Mouse (Mus musculus) embryonic facial prominence, embryonic 11.5 days (tissue): ENCODE results near the gene Prkd2. TPM values are rescaled to one million over a fixed set of nuclear protein-coding genes. Genes with fewer than 3 reads are reported as not detected.

Experiments
- ATAC-seq: fragments of 200-750 bp; cut with Nextera tagmentation; replicated peaks from 2 replicates; pipeline ENCODE4 v1.8.0; 2017; ENCODE audit warnings: low read depth; ENCODE audit not compliant: insufficient number of reproducible peaks, low FRiP score, low TSS enrichment
- DNase-seq: peaks from one replicate; pipeline ENCODE4 v3.0.0-alpha.2; 2015; ENCODE audit warnings: low spot score
- H3K27ac ChIP-seq: fragments of 300-500 bp; sonication (generic); replicated peaks from 2 replicates; pipeline ENCODE4 v1.5.1; 2014; ENCODE audit warnings: mild to moderate bottlenecking, low read depth, low read length, control low read depth
- H3K27me3 ChIP-seq: fragments of 300-500 bp; sonication (generic); 2 replicates; pipeline ENCODE4 v1.6.1; 2014; ENCODE audit warnings: mild to moderate bottlenecking, low read length, moderate library complexity, mixed read lengths; ENCODE audit not compliant: control insufficient read depth, insufficient read depth
- H3K36me3 ChIP-seq: fragments of 300-500 bp; sonication (generic); replicated peaks from 2 replicates; pipeline ENCODE4 v1.6.1; 2014; ENCODE audit warnings: low read depth, mild to moderate bottlenecking, low read length, moderate library complexity, mixed read lengths; ENCODE audit not compliant: control insufficient read depth, insufficient read depth
- H3K4me1 ChIP-seq: fragments of 300-500 bp; sonication (generic); 2 replicates; pipeline ENCODE4 v1.6.1; 2014; ENCODE audit warnings: low read length, mixed read lengths; ENCODE audit not compliant: control insufficient read depth, insufficient read depth
- H3K4me2 ChIP-seq: fragments of 300-500 bp; sonication (generic); 2 replicates; pipeline ENCODE4 v1.6.1; 2014; ENCODE audit warnings: low read depth, mild to moderate bottlenecking, control low read depth, low read length, moderate library complexity
- H3K4me3 ChIP-seq: fragments of 300-500 bp; sonication (generic); 2 replicates; pipeline ENCODE4 v1.5.1; 2014; ENCODE audit warnings: low read depth, low read length, control low read depth
- H3K9ac ChIP-seq: fragments of 300-500 bp; sonication (generic); replicated peaks from 2 replicates; pipeline ENCODE4 v1.6.1; 2014; ENCODE audit warnings: mild to moderate bottlenecking, control low read depth, low read length
- H3K9me3 ChIP-seq: fragments of 300-500 bp; sonication (generic); replicated peaks from 2 replicates; pipeline ENCODE4 v1.6.1; 2016; ENCODE audit warnings: mild to moderate bottlenecking, low read length, inconsistent platforms, mixed read lengths; ENCODE audit not compliant: control insufficient read depth
- WGBS: fragments of 180-500 bp; shearing (Covaris S2); extraction: QIAGEN DNeasy Blood & Tissue Kit; methylation state at CpG from one replicate; pipeline ENCODE4 v1.1.7; 2014; 5-methylcytosine and 5-hydroxymethylcytosine counted together
- polyA plus RNA-seq: library from polyadenylated mRNA; unstranded; fragments of >200 nt; fragmentation: Nextera tagmentation; extraction: Ambion mirVana; gene quantifications from 2 replicates; pipeline ENCODE4 v1.2.1, GENCODE M21; 2014

Gene Prkd2
- polyA plus RNA-seq, 1 experiment from 2014 or later = 10.1 TPM

DNA sequence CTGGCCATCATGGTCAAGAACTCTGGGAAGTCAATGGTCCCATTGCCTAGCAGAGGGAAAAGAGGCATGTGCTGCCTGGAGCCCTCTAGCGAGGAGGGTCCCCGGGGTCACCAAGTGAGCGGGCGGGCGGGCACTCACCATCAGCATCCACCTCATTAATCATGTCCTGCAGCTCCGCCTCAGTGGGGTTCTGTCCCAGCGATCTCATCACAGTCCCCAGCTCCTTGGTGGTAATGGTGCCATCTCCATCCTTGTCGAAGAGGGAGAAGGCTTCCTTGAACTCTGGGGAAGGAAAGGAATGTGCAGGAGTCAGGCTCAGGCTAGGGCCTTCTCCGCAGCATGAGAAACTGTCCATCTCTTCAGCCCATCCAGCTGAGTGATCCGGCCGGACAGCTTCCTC lies 74.7 kb downstream of the Prkd2 start:
- 89% methylated on average over 11 of the region's 11 CpGs for WGBS
- no peak for ATAC-seq

GRCm38 (mm10) chr7:16918014-16918413 lies 75.3 kb downstream of the Prkd2 start:
- Histone ChIP-seq H3K27ac (no peak overlapping the region), H3K36me3 (peaks cover 15% of the 10 kb centered on the region), H3K9ac (no peak overlapping the region), H3K4me3 (no peak overlapping the region), H3K4me1 (peaks cover 20% of the 10 kb centered on the region), H3K27me3 (no peaks in the 10 kb centered on the region), H3K9me3 (no peaks in the 10 kb centered on the region), H3K4me2 (no peak overlapping the region)
- WGBS = 90% methylated on average over 9 of the region's 9 CpGs
- no peak for ATAC-seq
- DNase-seq = no peak

More for the DNA sequence above, 74.7 kb downstream of the Prkd2 start:
- no peaks in the 10 kb centered on the region for H3K27me3 ChIP-seq
- no peak for DNase-seq
- H3K27ac ChIP-seq = no peak overlapping the region
- no peaks in the 10 kb centered on the region for H3K9me3 ChIP-seq
- no peak overlapping the region for H3K4me3 ChIP-seq
- H3K36me3 ChIP-seq = peaks cover 15% of the 10 kb centered on the region
- no peak overlapping the region for H3K9ac ChIP-seq
- peaks cover 19% of the 10 kb centered on the region for H3K4me1 ChIP-seq
- no peak overlapping the region for H3K4me2 ChIP-seq

DNA sequence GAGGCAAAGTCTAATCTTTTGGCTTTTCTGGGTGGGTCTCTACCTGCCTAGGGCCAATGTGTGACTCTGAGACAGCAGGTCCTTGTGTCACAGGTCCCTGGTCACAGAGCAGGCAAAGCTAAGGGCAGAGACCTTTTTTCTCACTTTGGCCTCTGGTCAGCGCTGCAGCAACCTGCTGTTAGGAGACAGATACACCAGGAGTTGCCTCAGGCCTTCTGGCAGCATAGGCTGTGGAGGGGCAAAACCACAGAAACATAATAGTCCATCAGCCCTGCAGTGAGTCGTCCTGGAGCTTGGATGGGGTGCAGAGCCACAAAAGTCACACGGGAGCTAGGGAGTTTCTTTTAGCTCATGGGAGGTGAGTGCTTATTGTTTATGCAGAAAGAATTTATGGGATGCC lies 76.0 kb downstream of the Prkd2 start:
- Histone ChIP-seq H3K4me3 (no peak overlapping the region), H3K4me1 (peaks cover 20% of the 10 kb centered on the region), H3K27me3 (no peaks in the 10 kb centered on the region), H3K27ac (no peak overlapping the region), H3K9me3 (no peaks in the 10 kb centered on the region), H3K36me3 (peaks cover 15% of the 10 kb centered on the region), H3K4me2 (no peak overlapping the region), H3K9ac (no peak overlapping the region)
- DNase-seq (no peak), ATAC-seq (no peak)
- 90% methylated on average over 3 of the region's 3 CpGs for WGBS

DNA sequence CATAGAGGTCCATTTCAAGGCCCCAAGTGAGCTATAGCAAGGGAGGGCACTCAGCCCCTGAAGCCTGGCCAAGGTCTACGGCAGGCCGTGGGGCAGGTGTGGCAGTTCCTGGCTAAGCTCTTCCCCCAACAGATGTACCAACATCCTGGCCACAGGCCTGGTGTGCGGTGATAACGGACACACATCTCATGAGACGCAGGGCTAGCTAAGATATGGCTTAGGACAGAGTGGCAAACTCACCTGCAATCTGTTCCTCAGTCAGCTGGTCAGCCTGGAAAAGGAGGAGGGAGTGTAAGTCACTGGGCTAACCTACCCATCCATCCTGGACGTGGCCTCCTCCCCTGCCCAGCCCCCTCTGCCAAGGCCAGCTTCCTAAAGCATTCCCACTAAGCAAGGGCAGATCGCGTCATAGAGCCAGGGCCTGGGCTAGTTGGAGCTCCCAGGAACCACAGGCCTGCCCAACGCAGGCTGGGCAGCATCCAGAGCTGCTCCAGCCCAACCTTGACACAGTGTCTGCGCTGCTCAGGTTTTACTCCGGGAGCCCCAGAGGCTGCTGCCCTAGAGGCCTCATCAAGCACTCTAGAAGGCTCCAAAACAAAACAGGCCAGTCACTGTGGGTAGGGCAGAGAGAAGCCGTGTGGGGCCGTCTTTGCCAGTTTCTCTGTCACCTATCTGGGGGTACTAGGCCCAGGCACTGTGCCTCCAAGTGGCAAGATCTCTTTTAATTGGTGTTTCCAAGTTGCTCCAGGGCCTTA lies 76.9 kb downstream of the Prkd2 start:
- no peak overlapping the region for H3K4me3 ChIP-seq

More for the DNA sequence above, 76.9 kb downstream of the Prkd2 start:
- no peak overlapping the region; the same call in 1 of the 2 replicates for H3K9ac ChIP-seq
- no peaks in the 10 kb centered on the region for H3K27me3 ChIP-seq
- no peaks in the 10 kb centered on the region for H3K9me3 ChIP-seq
- H3K4me1 ChIP-seq = peaks cover 20% of the 10 kb centered on the region
- 87% methylated on average over 13 of the region's 13 CpGs for WGBS
- no peak overlapping the region for H3K4me2 ChIP-seq
- ATAC-seq = no peak
- no peak overlapping the region for H3K27ac ChIP-seq
- peaks cover 13% of the 10 kb centered on the region for H3K36me3 ChIP-seq
- no peak for DNase-seq

Other genes starting within 250 kb of the Prkd2 start
- gene Arhgap35, start 227.9 kb upstream of the Prkd2 start, polyA plus RNA-seq = 32.6 and 34.3 TPM in 2 replicates
- not detected in 2 replicates for gene Ceacam15, start 167.2 kb upstream of the Prkd2 start, polyA plus RNA-seq
- gene Ceacam9, start 121.0 kb upstream of the Prkd2 start, polyA plus RNA-seq = not detected in 2 replicates
- 262 and 279 TPM in 2 replicates for gene Ap2s1, start 104.5 kb upstream of the Prkd2 start, polyA plus RNA-seq
- gene Slc1a5, start 61.6 kb upstream of the Prkd2 start, polyA plus RNA-seq = 19.6 and 19.7 TPM in 2 replicates
- gene Strn4, start 27.0 kb upstream of the Prkd2 start, polyA plus RNA-seq = 102 and 121 TPM in 2 replicates
- 21.0 and 24.9 TPM in 2 replicates for gene Fkrp, start 26.2 kb upstream of the Prkd2 start, polyA plus RNA-seq
- 11.5 and 12.2 TPM in 2 replicates for gene Dact3, start 32.4 kb downstream of the Prkd2 start, polyA plus RNA-seq
- 16.0 and 19.8 TPM in 2 replicates for gene Gng8, start 48.9 kb downstream of the Prkd2 start, polyA plus RNA-seq
- 0.87 and 1.1 TPM in 2 replicates for gene Ptgir, start 63.6 kb downstream of the Prkd2 start, polyA plus RNA-seq
- gene Calm3, start 81.2 kb downstream of the Prkd2 start, polyA plus RNA-seq = 227 and 237 TPM in 2 replicates
- gene Pnmal2, start 101.8 kb downstream of the Prkd2 start, polyA plus RNA-seq = 3.7 and 4.2 TPM in 2 replicates
- gene Pnmal1, start 116.8 kb downstream of the Prkd2 start, polyA plus RNA-seq = 5.3 and 6.6 TPM in 2 replicates
- 0.52 and 0.63 TPM in 2 replicates for gene Gm42372, start 140.2 kb downstream of the Prkd2 start, polyA plus RNA-seq
- 15.9 and 17.1 TPM in 2 replicates for gene Ccdc8, start 149.8 kb downstream of the Prkd2 start, polyA plus RNA-seq
- 100 and 102 TPM in 2 replicates for gene Ppp5c, start 185.0 kb downstream of the Prkd2 start, polyA plus RNA-seq
- 6.7 TPM in 2 replicates for gene Hif3a, start 219.5 kb downstream of the Prkd2 start, polyA plus RNA-seq
- 0.10 and 0.11 TPM in 2 replicates for gene Psg16, start 231.1 kb downstream of the Prkd2 start, polyA plus RNA-seq